Mouse (Mus musculus) spleen, adult 18-20 months (tissue): ENCODE data around the gene Htr5a.

ENCODE experiments used
- DNase-seq, 2 experiments: peaks; one replicate each; pipeline ENCODE4 v3.0.0; 2022; ENCODE audit warnings: mixed read lengths in 2 of 2

The Htr5a gene

GRCm38 (mm10) chr5:27841701-27842295, at the start of gene Htr5a:
Htr5a (plus strand) TSS chr5:27842149.
- no peak for DNase-seq

- DNase-seq: no peak
Measured at GRCm38 (mm10) chr5:27792173-27792470, 49.8 kb upstream of the Htr5a start.

GRCm38 (mm10) chr5:27792531-27793205, 49.3 kb upstream of the Htr5a start:
- DNase-seq: no peak

- peak; percentile 60 to 82 for DNase-seq
Measured at GRCm38 (mm10) chr5:27793923-27794322, 48.0 kb upstream of the Htr5a start.

- no peak for DNase-seq
Measured at GRCm38 (mm10) chr5:27814282-27814681, 27.7 kb upstream of the Htr5a start.

- DNase-seq: no peak
Measured at GRCm38 (mm10) chr5:27818840-27819672, 22.9 kb upstream of the Htr5a start.

- no peak for DNase-seq
Measured at GRCm38 (mm10) chr5:27821161-27821560, 20.8 kb upstream of the Htr5a start.

GRCm38 (mm10) chr5:27827971-27828370, 14.0 kb upstream of the Htr5a start:
- no peak for DNase-seq

- DNase-seq: no peak
Measured at GRCm38 (mm10) chr5:27835096-27835495, 6.9 kb upstream of the Htr5a start.

- no peak for DNase-seq
Measured at GRCm38 (mm10) chr5:27838061-27838460, 3.9 kb upstream of the Htr5a start.

GRCm38 (mm10) chr5:27842671-27843320, 847 bp downstream of the Htr5a start:
- DNase-seq: no peak

- no peak for DNase-seq
Measured at GRCm38 (mm10) chr5:27846979-27847378, 5.0 kb downstream of the Htr5a start.

GRCm38 (mm10) chr5:27854290-27854689, 12.3 kb downstream of the Htr5a start:
- DNase-seq: no peak

GRCm38 (mm10) chr5:27855726-27856125, 13.8 kb downstream of the Htr5a start:
- no peak for DNase-seq

- DNase-seq: no peak
Measured at GRCm38 (mm10) chr5:27873240-27874082, 31.5 kb downstream of the Htr5a start.

GRCm38 (mm10) chr5:27874211-27874610, 32.3 kb downstream of the Htr5a start:
- no peak for DNase-seq

GRCm38 (mm10) chr5:27875341-27876105, 33.6 kb downstream of the Htr5a start:
- no peak for DNase-seq

- DNase-seq: no peak
Measured at GRCm38 (mm10) chr5:27878356-27878755, 36.4 kb downstream of the Htr5a start.

GRCm38 (mm10) chr5:27879726-27880125, 37.8 kb downstream of the Htr5a start:
- DNase-seq: no peak

GRCm38 (mm10) chr5:27880329-27881036, 38.5 kb downstream of the Htr5a start:
- DNase-seq: no peak

- DNase-seq: no peak
Measured at GRCm38 (mm10) chr5:27881261-27881660, 39.3 kb downstream of the Htr5a start.
